Mouse (Mus musculus) left cerebral cortex, adult 18-20 months (tissue): ENCODE results near the gene Clcn2. TPM values are rescaled to one million over a fixed set of nuclear protein-coding genes. Genes with fewer than 3 reads are reported as not detected.

Source experiments
- DNase-seq, 2 experiments: peaks; one replicate each; pipeline ENCODE4 v3.0.0; 2021 to 2022; ENCODE audit warnings: low spot score in 2 of 2, mixed read lengths in 1 of 2
- total RNA-seq, 2 experiments: library from RNA; stranded (reverse); gene quantifications; 2 replicates each; pipeline ENCODE4 v1.2.3; 2021

The Clcn2 gene
- total RNA-seq, 2 experiments from 2014 or later = 54.8 to 67.2 TPM

GRCm38 (mm10) chr16:20723247-20723646 lies 5.7 kb upstream of the Clcn2 start:
- no peak for DNase-seq

- no peak for DNase-seq
Observed at GRCm38 (mm10) chr16:20722736-20723135, 5.2 kb upstream of the Clcn2 start.

- DNase-seq = no peak
Observed at GRCm38 (mm10) chr16:20721808-20722207, 4.3 kb upstream of the Clcn2 start.

- DNase-seq = no peak
Observed at GRCm38 (mm10) chr16:20717978-20718670, 578 bp upstream of the Clcn2 start.

GRCm38 (mm10) chr16:20716841-20717180 lies 735 bp downstream of the Clcn2 start:
- no peak for DNase-seq

- peak; percentile 74 to 87 for DNase-seq
Observed at GRCm38 (mm10) chr16:20715976-20716840, 1.3 kb downstream of the Clcn2 start.

- no peak for DNase-seq
Observed at GRCm38 (mm10) chr16:20715566-20715965, 2.0 kb downstream of the Clcn2 start.

- no peak for DNase-seq
Observed at GRCm38 (mm10) chr16:20715161-20715560, 2.4 kb downstream of the Clcn2 start.

- DNase-seq = no peak
Observed at GRCm38 (mm10) chr16:20714307-20715080, 3.1 kb downstream of the Clcn2 start.

- no peak for DNase-seq
Observed at GRCm38 (mm10) chr16:20712889-20713288, 4.7 kb downstream of the Clcn2 start.

- DNase-seq = no peak
Observed at GRCm38 (mm10) chr16:20712190-20712589, 5.4 kb downstream of the Clcn2 start.

- no peak for DNase-seq
Observed at GRCm38 (mm10) chr16:20710810-20711209, 6.7 kb downstream of the Clcn2 start.

GRCm38 (mm10) chr16:20710370-20710769 lies 7.2 kb downstream of the Clcn2 start:
- DNase-seq = no peak

GRCm38 (mm10) chr16:20708939-20709734 lies 8.4 kb downstream of the Clcn2 start:
- peak in 1 of 2 experiments; percentile 12 for DNase-seq

GRCm38 (mm10) chr16:20708220-20708938 lies 9.2 kb downstream of the Clcn2 start:
- DNase-seq = no peak

GRCm38 (mm10) chr16:20706407-20707055 lies 11.0 kb downstream of the Clcn2 start:
- no peak for DNase-seq

GRCm38 (mm10) chr16:20705786-20706185 lies 11.8 kb downstream of the Clcn2 start:
- no peak for DNase-seq

GRCm38 (mm10) chr16:20703699-20704400 lies 13.7 kb downstream of the Clcn2 start:
- DNase-seq = no peak

- peak in 1 of 2 experiments; percentile 18 for DNase-seq
Observed at GRCm38 (mm10) chr16:20703071-20703470, 14.5 kb downstream of the Clcn2 start.
